Mouse (Mus musculus) liver, postnatal 0 days (tissue): ENCODE data around the gene Mvd. TPM values are rescaled to one million over a fixed set of nuclear protein-coding genes. Genes with fewer than 3 reads are reported as not detected.

Experiments
- ATAC-seq: fragments of 200-750 bp; cut with Nextera tagmentation; 2 replicates; pipeline ENCODE4 v1.8.0; 2017; ENCODE audit warnings: mild to moderate bottlenecking, moderate library complexity
- DNase-seq: peaks from one replicate; pipeline ENCODE4 v3.0.0-alpha.2; 2016
- H3K27ac ChIP-seq: fragments of 300-500 bp; sonication (generic); 2 replicates; pipeline ENCODE4 v1.5.1; 2014; ENCODE audit warnings: antibody characterized with exemption, moderate library complexity, mild to moderate bottlenecking, low read depth
- H3K27me3 ChIP-seq: fragments of 300-500 bp; sonication (generic); 2 replicates; pipeline ENCODE4 v1.6.1; 2014; ENCODE audit warnings: low read length, control low read depth, mixed read lengths; ENCODE audit not compliant: insufficient read depth
- H3K36me3 ChIP-seq: fragments of 300-500 bp; sonication (generic); replicated peaks from 2 replicates; pipeline ENCODE4 v1.6.1; 2014; ENCODE audit warnings: mild to moderate bottlenecking, control low read depth, low read length, moderate library complexity, mixed read lengths; ENCODE audit not compliant: insufficient read depth
- H3K4me1 ChIP-seq: fragments of 300-500 bp; sonication (generic); 2 replicates; pipeline ENCODE4 v1.6.1; 2014; ENCODE audit warnings: antibody characterized with exemption, mild to moderate bottlenecking, control low read depth; ENCODE audit not compliant: insufficient read depth
- H3K4me2 ChIP-seq: fragments of 300-500 bp; sonication (generic); 2 replicates; pipeline ENCODE4 v1.6.1; 2014; ENCODE audit warnings: low read depth, mild to moderate bottlenecking, low read length, moderate library complexity, mixed read lengths
- H3K4me3 ChIP-seq: fragments of 300-500 bp; sonication (generic); 2 replicates; pipeline ENCODE4 v1.5.1; 2014; ENCODE audit warnings: low read depth, low read length
- H3K9ac ChIP-seq: fragments of 300-500 bp; sonication (generic); replicated peaks from 2 replicates; pipeline ENCODE4 v1.6.1; 2014; ENCODE audit warnings: mild to moderate bottlenecking, moderate library complexity
- H3K9me3 ChIP-seq: fragments of 300-500 bp; sonication (generic); 2 replicates; pipeline ENCODE4 v1.6.1; 2016; ENCODE audit warnings: mild to moderate bottlenecking, control low read depth, low read length, mixed read lengths
- CTCF ChIP-seq: sonication (generic); IDR thresholded peaks from 2 replicates; pipeline ENCODE4 v1.5.1; 2016; ENCODE audit warnings: antibody characterized with exemption, low read depth
- EP300 ChIP-seq: IDR thresholded peaks from 2 replicates; pipeline ENCODE4 v1.6.1; 2016; ENCODE audit warnings: antibody characterized with exemption, low read depth, mild to moderate bottlenecking
- WGBS: fragments of 180-500 bp; shearing (Covaris S2); extraction: QIAGEN DNeasy Blood & Tissue Kit; methylation state at CpG from one replicate; pipeline ENCODE4 v1.1.7; 2014; ENCODE audit not compliant: insufficient replicate concordance; 5-methylcytosine and 5-hydroxymethylcytosine counted together
- polyA plus RNA-seq: library from polyadenylated mRNA; unstranded; fragments of >200 nt; fragmentation: Nextera tagmentation; extraction: Ambion mirVana; gene quantifications from 2 replicates; pipeline ENCODE4 v1.2.1, GENCODE M21; 2015

Mvd gene
- polyA plus RNA-seq, 1 experiment from 2014 or later: 4.9 TPM

- ATAC-seq (no peak), DNase-seq (no peak)
- peak overlapping the region; percentile 89; the same call in 1 of the 2 replicates for H3K27ac ChIP-seq
- H3K4me1 ChIP-seq: peaks cover 29% of the 10 kb centered on the region
- no peak overlapping the region for H3K9ac ChIP-seq
- no peaks in the 10 kb centered on the region for H3K36me3 ChIP-seq
- no peaks in the 10 kb centered on the region for H3K9me3 ChIP-seq
- no peaks in the 10 kb centered on the region for H3K27me3 ChIP-seq
- peak overlapping the region; percentile 100 for H3K4me2 ChIP-seq
- 42% methylated on average over 3 of the region's 3 CpGs for WGBS
- no peak for TF ChIP-seq EP300
- peak; percentile 53 for TF ChIP-seq CTCF
- no peak overlapping the region for H3K4me3 ChIP-seq
Measured at GRCm38 (mm10) chr8:122445203-122445602, 2.0 kb upstream of the Mvd start.

- TF ChIP-seq EP300: peak; percentile 61
- no peak for TF ChIP-seq CTCF
- 5% methylated on average over 19 of the region's 19 CpGs for WGBS
- Histone ChIP-seq H3K9me3 (no peaks in the 10 kb centered on the region), H3K4me3 (peak overlapping the region; percentile 70), H3K27me3 (no peaks in the 10 kb centered on the region), H3K36me3 (peaks cover 9% of the 10 kb centered on the region; the same call in 1 of the 2 replicates), H3K4me1 (peaks cover 29% of the 10 kb centered on the region), H3K4me2 (peak overlapping the region; percentile 100), H3K9ac (peak overlapping the region; percentile 69), H3K27ac (peak overlapping the region; percentile 89)
- DNase-seq: peak; percentile 90
- peak; percentile 55 for ATAC-seq
Measured at GRCm38 (mm10) chr8:122444058-122444748, 981 bp upstream of the Mvd start.

GRCm38 (mm10) chr8:122442781-122443180, 441 bp downstream of the Mvd start:
- ATAC-seq: no peak

GRCm38 (mm10) chr8:122442356-122442755, 866 bp downstream of the Mvd start:
- TF ChIP-seq EP300 (no peak), CTCF (no peak)
- Histone ChIP-seq H3K4me2 (peak overlapping the region; percentile 100), H3K4me3 (peak overlapping the region; percentile 70), H3K36me3 (peaks cover 10% of the 10 kb centered on the region; the same call in 1 of the 2 replicates), H3K9me3 (no peaks in the 10 kb centered on the region), H3K9ac (peak overlapping the region; percentile 73), H3K27ac (0 out of 2 replicates have a peak overlapping the region, but pooled peaks have one; percentile 69), H3K4me1 (peaks cover 29% of the 10 kb centered on the region), H3K27me3 (no peaks in the 10 kb centered on the region)
- WGBS: 26% methylated on average over 7 of the region's 7 CpGs
- no peak for ATAC-seq
- DNase-seq: no peak

More at GRCm38 (mm10) chr8:122442781-122443180, 441 bp downstream of the Mvd start:
- peaks cover 29% of the 10 kb centered on the region for H3K4me1 ChIP-seq
- H3K36me3 ChIP-seq: peaks cover 9% of the 10 kb centered on the region; the same call in 1 of the 2 replicates
- H3K27ac ChIP-seq: peak overlapping the region; percentile 69
- WGBS: 2% methylated on average over 12 of the region's 12 CpGs
- H3K4me3 ChIP-seq: peak overlapping the region; percentile 70
- H3K4me2 ChIP-seq: peak overlapping the region; percentile 100
- H3K9me3 ChIP-seq: no peaks in the 10 kb centered on the region
- no peak for DNase-seq
- peak overlapping the region; percentile 73 for H3K9ac ChIP-seq
- TF ChIP-seq EP300: no peak
- TF ChIP-seq CTCF: no peak
- H3K27me3 ChIP-seq: no peaks in the 10 kb centered on the region

GRCm38 (mm10) chr8:122441326-122441725, 1.9 kb downstream of the Mvd start:
- Histone ChIP-seq H3K27me3 (no peaks in the 10 kb centered on the region), H3K27ac (no peak overlapping the region), H3K9me3 (no peaks in the 10 kb centered on the region), H3K9ac (no peak overlapping the region), H3K36me3 (peaks cover 14% of the 10 kb centered on the region), H3K4me2 (no peak overlapping the region), H3K4me1 (peaks cover 29% of the 10 kb centered on the region), H3K4me3 (no peak overlapping the region)
- TF ChIP-seq EP300 (no peak), CTCF (no peak)
- no peak for DNase-seq
- WGBS: 78% methylated on average over 1 of the region's 1 CpGs
- no peak for ATAC-seq

- no peak for TF ChIP-seq CTCF
- H3K9me3 ChIP-seq: no peaks in the 10 kb centered on the region
- WGBS: 85% methylated on average over 16 of the region's 16 CpGs
- DNase-seq (no peak), ATAC-seq (no peak)
- H3K27ac ChIP-seq: no peak overlapping the region
- peaks cover 23% of the 10 kb centered on the region for H3K36me3 ChIP-seq
- H3K27me3 ChIP-seq: no peaks in the 10 kb centered on the region
- no peak overlapping the region for H3K4me2 ChIP-seq
- no peak overlapping the region for H3K9ac ChIP-seq
- peaks cover 12% of the 10 kb centered on the region for H3K4me1 ChIP-seq
- H3K4me3 ChIP-seq: no peak overlapping the region
Measured at GRCm38 (mm10) chr8:122439336-122439735, 3.9 kb downstream of the Mvd start.
